Mouse (Mus musculus) megakaryocyte, embryonic 14.5 days (primary cell): Measurements from ENCODE around the gene Fndc10.

Experiments used
- FLI1 ChIP-seq: IDR thresholded peaks from 2 replicates; pipeline ENCODE4 v1.6.1; 2012; ENCODE audit warnings: low read length, inconsistent platforms, mixed read lengths
- GATA1 ChIP-seq: IDR thresholded peaks from 3 replicates; pipeline ENCODE4 v1.6.1; 2012; ENCODE audit warnings: mixed read lengths, low read length, inconsistent platforms, borderline replicate concordance

- no peak for TF ChIP-seq GATA1
- no peak for TF ChIP-seq FLI1
Measured at GRCm38 (mm10) chr4:155745136-155745535, 51.0 kb downstream of the Fndc10 start.
